Mouse (Mus musculus) urinary bladder, postnatal 14 days (tissue): ENCODE results near the gene R3hdm4.

ENCODE experiments used
- DNase-seq: peaks from one replicate; pipeline ENCODE4 v3.0.0; 2021; ENCODE audit warnings: low spot score

The R3hdm4 gene

GRCm38 (mm10) chr10:79920958-79921535 is at the start of gene R3hdm4:
Gene R3hdm4, minus strand, starts transcription at chr10:79921208.
- DNase-seq: no peak

GRCm38 (mm10) chr10:79970415-79971182 is 49.6 kb upstream of the R3hdm4 start, which contains the start of gene Grin3b:
Gene Grin3b, plus strand, starts transcription at chr10:79970715.
- no peak for DNase-seq

GRCm38 (mm10) chr10:79969124-79969568 is 48.1 kb upstream of the R3hdm4 start:
- DNase-seq: no peak

- DNase-seq: no peak
Measured at GRCm38 (mm10) chr10:79968181-79968580, 47.2 kb upstream of the R3hdm4 start.

- DNase-seq: no peak
Measured at GRCm38 (mm10) chr10:79966886-79967400, 45.9 kb upstream of the R3hdm4 start.

GRCm38 (mm10) chr10:79965325-79965724 is 44.3 kb upstream of the R3hdm4 start:
- DNase-seq: no peak

GRCm38 (mm10) chr10:79964727-79965126 is 43.7 kb upstream of the R3hdm4 start:
- no peak for DNase-seq

GRCm38 (mm10) chr10:79960671-79961294 is 39.8 kb upstream of the R3hdm4 start:
- DNase-seq: no peak

- peak; percentile 99 for DNase-seq
Measured at GRCm38 (mm10) chr10:79959847-79960601, 39.0 kb upstream of the R3hdm4 start, which contains the start of gene Wdr18. Gene Wdr18, plus strand, starts transcription at chr10:79960152.

- DNase-seq: peak; percentile 55
Measured at GRCm38 (mm10) chr10:79959412-79959811, 38.4 kb upstream of the R3hdm4 start.

- peak; percentile 86 for DNase-seq
Measured at GRCm38 (mm10) chr10:79958140-79958816, 37.3 kb upstream of the R3hdm4 start.

GRCm38 (mm10) chr10:79956643-79957154 is 35.7 kb upstream of the R3hdm4 start:
- DNase-seq: no peak

- DNase-seq: no peak
Measured at GRCm38 (mm10) chr10:79955691-79956090, 34.7 kb upstream of the R3hdm4 start.

GRCm38 (mm10) chr10:79953946-79954345 is 32.9 kb upstream of the R3hdm4 start:
- DNase-seq: no peak

GRCm38 (mm10) chr10:79950661-79951060 is 29.7 kb upstream of the R3hdm4 start:
- DNase-seq: no peak

GRCm38 (mm10) chr10:79949873-79950272 is 28.9 kb upstream of the R3hdm4 start:
- DNase-seq: no peak

- DNase-seq: no peak
Measured at GRCm38 (mm10) chr10:79947502-79947901, 26.5 kb upstream of the R3hdm4 start.

- DNase-seq: no peak
Measured at GRCm38 (mm10) chr10:79946752-79947322, 25.8 kb upstream of the R3hdm4 start.

- DNase-seq: peak; percentile 65
Measured at GRCm38 (mm10) chr10:79945507-79946234, 24.7 kb upstream of the R3hdm4 start.

- no peak for DNase-seq
Measured at GRCm38 (mm10) chr10:79943471-79943901, 22.5 kb upstream of the R3hdm4 start.
